Mouse (Mus musculus) heart, postnatal 25 days (tissue): ENCODE measurements at regions not wholly inside any gene's neighbourhood (a gene's known extent, or its start where the extent isn't known, plus 50 kb on each side); places are given as distances from the start of the nearest gene placed in this dataset.

Experiments
- DNase-seq: peaks from one replicate; pipeline ENCODE4 v3.0.0; 2022; ENCODE audit warnings: low spot score
- intact Hi-C: fragments of 180-260 bp; cut with DNase I; formaldehyde crosslinking; loops from one replicate; pipeline ENCODE4 v1.15.1; 2025

GRCm38 (mm10) chr9:69667064-69667533 lies 93.6 kb downstream of the Foxb1 start:
- no peak for DNase-seq
- intact Hi-C loops: no loop called here

DNA sequence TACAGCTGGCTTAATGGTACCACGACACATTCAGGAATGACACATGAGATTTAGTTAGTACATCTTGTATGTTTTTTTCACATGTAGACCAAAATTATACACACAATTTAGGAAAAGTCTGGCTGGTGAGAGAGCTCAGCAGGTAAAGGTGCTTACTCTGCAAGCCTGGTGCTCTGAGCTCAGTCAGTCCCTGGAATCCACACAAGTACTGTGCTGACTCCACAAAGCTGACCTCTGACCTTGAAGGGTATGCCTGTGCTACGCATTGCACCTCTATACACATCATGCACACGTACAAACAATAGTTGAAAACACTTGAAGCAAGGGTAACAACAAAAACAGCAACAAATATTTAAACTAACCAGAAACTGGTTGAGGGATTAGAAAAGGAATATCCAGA lies 96.5 kb downstream of the Foxb1 start:
- DNase-seq: no peak
- intact Hi-C loops: no loop called here

DNA sequence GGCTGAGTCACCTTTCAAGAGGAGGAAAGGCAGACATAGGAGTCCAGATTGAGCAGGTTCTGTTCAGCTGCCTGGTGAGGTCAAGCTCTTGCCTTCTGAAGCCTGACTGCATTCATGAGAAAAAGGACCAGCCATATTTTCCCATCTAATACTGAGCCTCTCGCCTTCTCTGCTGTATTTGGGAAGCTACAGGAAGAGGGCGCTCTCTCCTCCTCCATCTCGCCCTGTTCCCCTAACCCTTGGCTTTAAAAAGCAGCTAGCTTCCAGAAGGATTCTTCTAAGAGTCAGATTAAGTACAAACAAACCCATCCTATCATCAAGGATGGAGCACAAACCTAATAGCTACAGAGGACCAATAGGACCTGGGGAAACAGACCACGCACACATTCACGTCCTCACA lies 98.3 kb downstream of the Foxb1 start:
- intact Hi-C loops: no loop called here
- DNase-seq: no peak

- DNase-seq: no peak
- intact Hi-C loops: no loop called here
These were observed 102.5 kb downstream of the Foxb1 start for GRCm38 (mm10) chr9:69658276-69658675.

DNA sequence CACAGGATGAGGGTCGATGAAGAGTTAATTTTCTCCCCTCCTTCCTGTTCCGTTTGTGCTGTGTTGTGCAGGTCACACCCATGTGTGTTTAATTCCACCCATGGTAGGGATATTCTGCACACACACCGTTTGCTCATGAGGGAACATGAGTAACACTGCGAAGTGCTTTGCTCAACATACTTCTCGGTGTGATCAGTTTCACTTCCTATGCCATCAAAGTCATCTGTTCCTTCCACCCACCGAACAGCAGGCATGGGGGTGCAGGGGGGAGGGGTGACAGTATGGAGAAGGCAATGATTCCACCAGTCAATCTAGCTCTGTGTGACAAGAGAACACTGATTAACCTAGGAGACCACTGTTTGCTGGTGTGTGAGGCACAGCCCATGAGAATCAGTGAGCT lies 104.7 kb downstream of the Foxb1 start:
- no peak for DNase-seq
- intact Hi-C loops: no loop called here

DNA sequence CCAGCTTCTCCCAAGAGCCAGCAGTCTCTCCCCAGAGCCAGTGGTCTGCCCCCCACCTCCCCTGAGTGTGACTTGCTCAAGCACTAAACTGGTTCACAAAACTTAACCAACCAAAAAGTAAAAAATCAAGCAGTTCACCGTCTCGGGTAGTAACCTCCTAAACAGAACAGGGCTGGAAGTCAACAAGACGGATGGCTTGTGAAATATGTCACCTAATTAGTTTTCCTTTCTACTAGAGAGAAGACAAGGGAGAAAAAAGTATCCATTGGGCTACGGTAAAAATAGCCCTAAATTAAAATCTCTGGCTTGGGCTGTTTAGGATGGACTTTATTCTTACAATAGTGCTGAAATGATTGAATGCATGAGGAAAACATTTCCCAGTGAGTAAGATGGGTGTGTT lies 108.6 kb downstream of the Foxb1 start:
- intact Hi-C loops: no loop called here
- DNase-seq: no peak

DNA sequence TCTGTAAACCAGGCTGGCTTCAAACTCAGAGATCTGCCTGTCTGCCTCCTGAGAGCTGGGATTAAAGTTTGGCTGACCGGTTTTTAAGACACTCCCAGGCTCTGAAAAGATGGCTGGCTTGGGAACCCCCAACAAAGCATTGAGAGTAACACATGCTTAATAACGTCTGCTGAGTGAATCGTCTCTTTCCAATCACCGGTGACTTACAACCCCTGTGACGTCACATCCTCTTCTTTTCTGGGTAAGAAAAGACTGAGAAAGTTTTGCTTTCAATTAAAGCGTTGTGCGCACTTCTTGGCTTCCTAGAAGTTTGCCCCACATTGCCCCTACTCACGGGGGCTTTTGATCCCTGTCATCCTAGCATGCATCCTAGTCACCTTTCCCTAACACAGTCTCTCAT lies 109.1 kb downstream of the Foxb1 start:
- no peak for DNase-seq
- intact Hi-C loops: no loop called here

GRCm38 (mm10) chr9:69642591-69642990 lies 118.1 kb downstream of the Foxb1 start:
- no peak for DNase-seq
- intact Hi-C loops: no loop called here

GRCm38 (mm10) chr9:69623312-69623711 lies 137.4 kb downstream of the Foxb1 start:
- intact Hi-C loops: loop anchor here (2.0 kb wide), 1 partner anchor 363 kb away; no protein-coding TSS in a partner anchor
- no peak for DNase-seq

GRCm38 (mm10) chr9:69621006-69621405 lies 139.7 kb downstream of the Foxb1 start:
- intact Hi-C loops: no loop called here
- DNase-seq: no peak

DNA sequence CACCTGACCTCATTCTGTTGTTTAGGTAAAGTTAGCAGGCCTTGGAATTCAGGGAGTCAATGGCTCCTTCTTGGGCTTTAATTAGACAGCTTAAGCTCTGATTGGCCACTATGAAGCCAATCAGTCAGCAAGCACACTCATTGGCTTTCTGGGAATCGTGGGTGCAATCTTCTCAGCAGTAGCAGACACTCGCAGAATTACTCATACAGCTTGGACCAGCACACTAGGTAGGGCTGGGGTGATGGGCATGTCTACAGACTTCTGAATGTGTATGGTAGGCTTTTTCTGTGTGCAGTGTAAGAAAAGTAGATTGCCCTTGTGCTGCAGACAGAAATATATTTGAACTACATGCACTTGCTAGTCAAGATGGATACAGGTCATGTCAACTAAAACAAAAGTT lies 143.4 kb downstream of the Foxb1 start:
- DNase-seq: no peak
- intact Hi-C loops: no loop called here

- intact Hi-C loops: no loop called here
- DNase-seq: no peak
These were observed 144.1 kb downstream of the Anxa2 start for GRCm38 (mm10) chr9:69597472-69597871.

DNA sequence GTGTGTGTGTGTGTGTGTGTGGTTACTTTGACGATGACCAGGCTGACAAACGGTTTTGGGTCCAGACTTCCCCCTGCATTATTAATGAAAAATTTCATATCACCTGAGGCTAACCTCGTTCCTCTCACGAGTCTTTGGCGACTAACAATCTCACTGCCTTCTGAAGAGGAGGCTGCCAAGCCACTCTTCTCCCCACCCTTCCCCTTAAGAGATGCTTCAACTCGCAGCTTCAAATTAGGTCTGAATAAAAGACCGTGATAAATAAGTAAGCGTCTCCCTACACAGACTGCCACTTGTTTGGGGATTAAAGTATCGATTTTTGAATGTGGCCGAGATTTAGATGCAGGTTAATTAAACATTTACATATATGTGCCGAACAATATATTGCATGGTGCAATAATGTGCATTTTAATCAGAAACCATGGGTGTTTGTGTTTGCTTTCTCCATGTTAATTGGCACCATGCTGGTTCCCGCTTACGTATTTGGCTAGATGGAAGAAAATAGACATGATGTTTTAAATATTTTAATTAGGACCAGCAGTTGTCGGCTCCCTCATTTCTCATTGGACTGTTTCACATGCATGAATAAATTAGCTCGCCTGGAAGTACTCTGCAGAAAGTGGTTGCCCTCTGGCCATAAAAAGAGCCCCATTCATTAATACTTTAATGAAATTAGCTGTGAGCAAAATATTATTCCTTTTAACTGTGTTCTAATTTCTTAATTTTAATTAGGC lies 139.1 kb downstream of the Anxa2 start:
- no peak for DNase-seq
- intact Hi-C loops: no loop called here

DNA sequence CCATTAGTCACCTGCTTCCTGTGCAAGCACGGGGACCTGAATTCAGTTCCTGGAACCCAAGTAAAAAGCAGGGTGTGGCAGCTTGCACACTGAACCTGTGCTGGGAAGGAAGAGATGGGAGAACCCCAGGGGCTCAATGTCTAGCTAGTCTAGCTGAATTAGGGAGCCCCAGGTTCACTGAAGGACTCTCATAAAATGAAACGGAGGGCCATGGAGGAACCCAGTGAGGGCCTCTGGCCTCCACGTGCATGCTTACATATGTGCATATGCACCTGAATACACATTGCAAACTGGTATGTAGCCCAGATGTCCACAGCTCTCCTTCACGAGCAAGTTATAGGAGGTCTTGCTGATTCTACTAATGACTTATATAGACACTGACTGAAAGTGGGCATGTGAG lies 135.4 kb downstream of the Anxa2 start:
- intact Hi-C loops: no loop called here
- DNase-seq: no peak

DNA sequence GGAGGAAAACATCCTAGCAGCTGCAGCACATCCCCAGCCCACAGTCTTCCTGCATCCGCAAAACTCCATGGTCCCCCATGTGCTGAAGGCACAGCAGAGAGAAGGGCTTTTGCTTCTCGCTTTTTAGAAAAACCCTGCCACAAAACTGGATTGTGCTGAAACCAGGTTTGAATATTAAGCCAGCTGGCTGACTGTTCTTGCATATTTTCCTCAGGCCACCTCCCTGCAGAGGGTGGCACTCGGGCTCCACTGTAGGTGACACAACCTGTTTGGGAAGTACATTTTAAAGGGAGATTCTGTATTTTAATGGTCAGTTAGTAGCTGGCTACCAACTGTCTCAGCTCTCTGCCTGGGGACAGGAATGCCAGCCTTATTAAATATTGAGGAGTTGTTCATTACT lies 133.7 kb downstream of the Anxa2 start:
- intact Hi-C loops: no loop called here
- DNase-seq: no peak

GRCm38 (mm10) chr9:69581236-69581635 lies 127.8 kb downstream of the Anxa2 start:
- intact Hi-C loops: no loop called here

GRCm38 (mm10) chr9:69577661-69578405 lies 124.4 kb downstream of the Anxa2 start:
- no peak for DNase-seq
- intact Hi-C loops: no loop called here

More at GRCm38 (mm10) chr9:69581236-69581635, 127.8 kb downstream of the Anxa2 start:
- DNase-seq: no peak

DNA sequence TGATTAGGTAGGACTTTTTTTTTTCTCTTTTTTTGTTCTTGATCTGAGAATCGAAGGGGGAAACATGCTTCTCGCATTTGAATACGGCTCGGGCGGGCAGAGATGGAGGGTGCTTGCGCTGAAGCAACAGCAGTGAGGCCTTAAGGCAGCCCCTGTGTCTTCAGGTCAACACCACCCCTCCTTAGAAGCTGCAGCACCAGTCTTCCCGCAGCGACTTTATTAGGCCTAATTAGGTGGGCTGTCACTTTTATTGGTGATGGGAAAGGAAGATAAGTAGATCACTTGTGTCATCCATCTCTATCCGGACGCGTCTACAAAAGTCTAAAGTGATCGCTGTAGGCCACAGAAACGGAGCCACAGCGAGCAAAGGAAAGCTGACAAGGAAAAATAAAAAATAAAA lies 122.0 kb downstream of the Anxa2 start:
- no peak for DNase-seq
- intact Hi-C loops: no loop called here

- DNase-seq: no peak
- intact Hi-C loops: no loop called here
These were observed 115.3 kb downstream of the Anxa2 start for GRCm38 (mm10) chr9:69568631-69569230.

- intact Hi-C loops: no loop called here
- DNase-seq: no peak
These were observed 114.8 kb downstream of the Anxa2 start for GRCm38 (mm10) chr9:69568222-69568621.

DNA sequence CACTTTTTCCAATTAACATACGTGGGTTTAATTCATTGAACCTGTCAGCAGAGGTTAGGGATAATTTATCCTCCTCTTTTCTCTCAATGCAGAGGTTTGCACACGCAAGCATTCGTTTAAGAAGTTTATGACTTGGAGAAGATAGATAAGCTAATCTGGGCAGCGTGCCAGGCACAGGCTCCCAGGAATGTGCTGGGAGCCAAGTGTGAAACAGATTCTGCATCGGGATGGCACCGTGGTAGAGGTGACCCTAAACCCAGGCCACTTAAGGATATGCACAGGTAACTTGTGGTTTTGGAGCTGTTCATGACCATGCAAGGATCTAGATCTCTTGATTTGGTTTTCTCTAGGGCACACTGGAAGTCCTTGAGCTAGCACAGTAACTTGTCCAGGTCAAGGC lies 113.6 kb downstream of the Anxa2 start:
- intact Hi-C loops: no loop called here
- DNase-seq: no peak
